Mouse (Mus musculus) limb, embryonic 14.5 days (tissue): ENCODE measurements around the gene Txndc16. TPM values are rescaled to one million over a fixed set of nuclear protein-coding genes. Genes with fewer than 3 reads are reported as not detected.

Experiments used
- ATAC-seq: fragments of 200-750 bp; cut with Nextera tagmentation; 2 replicates; pipeline ENCODE4 v1.8.0; 2017; ENCODE audit warnings: low read depth, moderate number of reproducible peaks, moderate TSS enrichment; ENCODE audit not compliant: low FRiP score
- DNase-seq: peaks from one replicate; pipeline ENCODE4 v3.0.0-alpha.2; 2015; ENCODE audit warnings: low spot score
- H3K27ac ChIP-seq: fragments of 300-500 bp; sonication (generic); replicated peaks from 2 replicates; pipeline ENCODE4 v1.5.1; 2014; ENCODE audit warnings: low read depth, mild to moderate bottlenecking, low read length, moderate library complexity, mixed read lengths
- H3K27me3 ChIP-seq: fragments of 300-500 bp; sonication (generic); 2 replicates; pipeline ENCODE4 v1.6.1; 2014; ENCODE audit warnings: low read length, mixed read lengths; ENCODE audit not compliant: control insufficient read depth, insufficient read depth
- H3K36me3 ChIP-seq: fragments of 300-500 bp; sonication (generic); 2 replicates; pipeline ENCODE4 v1.6.1; 2014; ENCODE audit warnings: mild to moderate bottlenecking, low read length, moderate library complexity, mixed read lengths; ENCODE audit not compliant: control insufficient read depth, insufficient read depth
- H3K4me1 ChIP-seq: fragments of 300-500 bp; sonication (generic); 2 replicates; pipeline ENCODE4 v1.6.1; 2014; ENCODE audit warnings: antibody characterized with exemption, low read length, mixed read lengths; ENCODE audit not compliant: control insufficient read depth, insufficient read depth
- H3K4me2 ChIP-seq: fragments of 300-500 bp; sonication (generic); replicated peaks from 2 replicates; pipeline ENCODE4 v1.6.1; 2014; ENCODE audit warnings: low read depth, mild to moderate bottlenecking, low read length, moderate library complexity; ENCODE audit not compliant: severe bottlenecking
- H3K4me3 ChIP-seq: fragments of 300-500 bp; sonication (generic); replicated peaks from 2 replicates; pipeline ENCODE4 v1.5.1; 2014; ENCODE audit warnings: low read length
- H3K9ac ChIP-seq: fragments of 300-500 bp; sonication (generic); 2 replicates; pipeline ENCODE4 v1.6.1; 2014; ENCODE audit warnings: mild to moderate bottlenecking, low read depth, low read length, moderate library complexity; ENCODE audit not compliant: severe bottlenecking
- H3K9me3 ChIP-seq: fragments of 300-500 bp; sonication (generic); 2 replicates; pipeline ENCODE4 v1.6.1; 2016; ENCODE audit warnings: low read length; ENCODE audit not compliant: control insufficient read depth
- POLR2A ChIP-seq: fragments of 200-500 bp; IDR thresholded peaks from 2 replicates; pipeline ENCODE4 v1.8.0; 2012; ENCODE audit warnings: inconsistent platforms, mild to moderate bottlenecking, moderate library complexity, borderline replicate concordance; ENCODE audit not compliant: insufficient read depth, insufficient read length; ENCODE audit errors: extremely low read depth
- WGBS: fragments of 180-500 bp; shearing (Covaris S2); extraction: QIAGEN DNeasy Blood & Tissue Kit; methylation state at CpG from one replicate; pipeline ENCODE4 v1.1.7; 2014; 5-methylcytosine and 5-hydroxymethylcytosine counted together
- polyA plus RNA-seq, 2 experiments: library from polyadenylated mRNA; depleted of rRNA in 1 of 2; stranded (reverse) in 1 of 2; unstranded in 1 of 2; fragments of >200 nt; fragmentation: Nextera tagmentation in 1 of 2; extraction: Ambion mirVana in 1 of 2; gene quantifications; 2 replicates each; pipeline versions ENCODE4 v1.2.1 to v1.2.3; 2012 to 2014

The Txndc16 gene
- polyA plus RNA-seq, 2 experiments = 11.7 to 14.4 TPM

GRCm38 (mm10) chr14:45175012-45175740, 45.0 kb downstream of the Txndc16 start:
- Histone ChIP-seq H3K4me1 (no peaks in the 10 kb centered on the region), H3K36me3 (0 out of 2 replicates have a peak, but pooled peaks cover 3% of the 10 kb centered on the region), H3K27ac (no peak overlapping the region), H3K27me3 (no peaks in the 10 kb centered on the region), H3K4me3 (no peak overlapping the region), H3K9me3 (no peaks in the 10 kb centered on the region), H3K9ac (no peak overlapping the region), H3K4me2 (no peak overlapping the region)
- TF ChIP-seq POLR2A = no peak
- DNase-seq (no peak), ATAC-seq (no peak)
- WGBS = 78% methylated on average over 14 of the region's 14 CpGs

GRCm38 (mm10) chr14:45172260-45172659, 47.9 kb downstream of the Txndc16 start:
- Histone ChIP-seq H3K27me3 (no peaks in the 10 kb centered on the region), H3K36me3 (0 out of 2 replicates have a peak, but pooled peaks cover 3% of the 10 kb centered on the region), H3K4me1 (no peaks in the 10 kb centered on the region), H3K27ac (no peak overlapping the region), H3K4me2 (no peak overlapping the region), H3K9ac (no peak overlapping the region), H3K9me3 (no peaks in the 10 kb centered on the region), H3K4me3 (no peak overlapping the region)
- ATAC-seq = no peak
- DNase-seq = no peak
- no peak for TF ChIP-seq POLR2A
- 91% methylated on average over 5 of the region's 5 CpGs for WGBS

GRCm38 (mm10) chr14:45167366-45167765, 52.8 kb downstream of the Txndc16 start:
- no peak for DNase-seq
- Histone ChIP-seq H3K9me3 (no peaks in the 10 kb centered on the region), H3K4me3 (no peak overlapping the region), H3K4me2 (no peak overlapping the region), H3K36me3 (no peaks in the 10 kb centered on the region), H3K27ac (no peak overlapping the region), H3K27me3 (no peaks in the 10 kb centered on the region), H3K9ac (no peak overlapping the region), H3K4me1 (no peaks in the 10 kb centered on the region)
- WGBS = 83% methylated on average over 8 of the region's 8 CpGs
- no peak for ATAC-seq
- TF ChIP-seq POLR2A = no peak

GRCm38 (mm10) chr14:45155511-45156173, 64.5 kb downstream of the Txndc16 start:
- no peak overlapping the region for H3K4me3 ChIP-seq
- no peak for ATAC-seq
- no peaks in the 10 kb centered on the region for H3K9me3 ChIP-seq
- no peak overlapping the region for H3K27ac ChIP-seq
- H3K4me1 ChIP-seq = no peaks in the 10 kb centered on the region
- H3K9ac ChIP-seq = no peak overlapping the region
- H3K4me2 ChIP-seq = no peak overlapping the region
- no peaks in the 10 kb centered on the region for H3K27me3 ChIP-seq
- DNase-seq = no peak
- H3K36me3 ChIP-seq = no peaks in the 10 kb centered on the region; the same call in 1 of the 2 replicates
- WGBS = 86% methylated on average over 4 of the region's 4 CpGs
- TF ChIP-seq POLR2A = no peak

- H3K27me3 ChIP-seq = no peaks in the 10 kb centered on the region
- no peak overlapping the region for H3K4me3 ChIP-seq
- no peaks in the 10 kb centered on the region for H3K4me1 ChIP-seq
- no peak overlapping the region for H3K4me2 ChIP-seq
- no peak overlapping the region for H3K9ac ChIP-seq
- no peaks in the 10 kb centered on the region for H3K9me3 ChIP-seq
- no peak for TF ChIP-seq POLR2A
- no peak overlapping the region for H3K27ac ChIP-seq
- WGBS = 75% methylated on average over 2 of the region's 2 CpGs
- DNase-seq = peak; percentile 61
- no peak for ATAC-seq
- H3K36me3 ChIP-seq = no peaks in the 10 kb centered on the region; the same call in 1 of the 2 replicates
Observed at GRCm38 (mm10) chr14:45153258-45153657, 66.9 kb downstream of the Txndc16 start.
